26 mouse cellular contexts compared by ENCODE assay signal in the genomic region with DNA sequence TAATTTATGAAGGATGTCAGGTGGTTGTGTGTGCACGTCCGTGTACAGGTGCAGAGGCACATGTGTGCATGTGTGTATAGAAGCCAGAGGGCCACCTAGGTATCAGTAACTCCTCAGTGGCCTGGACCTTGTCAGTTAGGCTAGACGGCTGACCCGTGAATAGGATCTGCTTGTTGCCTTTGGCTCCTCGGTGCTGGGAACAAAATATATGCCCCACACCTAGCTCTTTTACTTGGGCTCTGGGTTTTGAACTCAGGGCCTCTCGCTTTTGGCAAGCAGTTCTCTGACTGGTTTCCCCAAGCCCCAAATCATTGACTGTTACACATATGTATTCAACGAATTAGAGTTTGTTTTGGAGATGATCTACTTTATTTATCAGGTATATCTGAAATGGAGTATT. TPM values are rescaled to one million over a fixed set of nuclear protein-coding genes. Genes with fewer than 3 reads are reported as not detected.
A peak's percentile ranks its signal among the peaks of the same experiment; 100 is the strongest.
DNase-seq lines count a peak whose midpoint lies in the region; ATAC-seq and TF ChIP-seq lines count a peak whose summit lies in the region.
"Had no signal": no experiment of that assay in that cellular context is flagged by ENCODE, and none has a peak within 500 bp of the region (broad histone marks: within the 10 kb centered on the region; RNA-seq: fewer than 3 reads in every experiment).

No protein-coding gene starts in this region.

- no peaks in the 10 kb centered on the region for H3K9me3 ChIP-seq in liver, embryonic 13.5 days (replicated peaks)
- no peaks in the 10 kb centered on the region for H3K9me3 ChIP-seq in liver, postnatal 0 days (ENCODE audit: low read length)
- no peaks in the 10 kb centered on the region for H3K9me3 ChIP-seq in midbrain, embryonic 11.5 days (ENCODE audit: control insufficient read depth, low read length)
- no peaks in the 10 kb centered on the region for H3K9me3 ChIP-seq in midbrain, embryonic 15.5 days
- H3K9me3 ChIP-seq: embryonic facial prominence, embryonic 10.5 days; embryonic facial prominence, embryonic 13.5 days; forebrain, embryonic 10.5 days; forebrain, embryonic 13.5 days; hindbrain, embryonic 12.5 days had no signal

- H3K4me3 ChIP-seq in liver, embryonic 13.5 days (replicated peaks) = no peak overlapping the region
- no peak overlapping the region for H3K4me3 ChIP-seq in liver, postnatal 0 days (ENCODE audit: low read depth, low read length)
- H3K4me3 ChIP-seq in midbrain, embryonic 11.5 days (ENCODE audit: low read depth, low read length) = no peak overlapping the region
- H3K4me3 ChIP-seq in midbrain, embryonic 15.5 days = no peak overlapping the region
- H3K4me3 ChIP-seq: embryonic facial prominence, embryonic 10.5 days; embryonic facial prominence, embryonic 13.5 days; forebrain, embryonic 10.5 days; gastrocnemius, adult 2 months; heart, adult 2 months; hindbrain, embryonic 12.5 days had no signal

- no peak for ATAC-seq in liver, embryonic 13.5 days (ENCODE audit: low read depth)
- no peak for ATAC-seq in liver, postnatal 0 days
- ATAC-seq in midbrain, embryonic 11.5 days (ENCODE audit: low FRiP score) = no peak
- no peak for ATAC-seq in midbrain, embryonic 15.5 days (replicated peaks)
- ATAC-seq: activated CD4-positive, CD25-positive, alpha-beta regulatory T cell, adult 4 months; forebrain, embryonic 13.5 days; forebrain, embryonic 16.5 days; hindbrain, postnatal 0 days; inflammation-experienced regulatory T-cells, adult 6 months had no signal

- no peak overlapping the region for H3K27ac ChIP-seq in liver, embryonic 13.5 days
- no peak overlapping the region for H3K27ac ChIP-seq in liver, postnatal 0 days (ENCODE audit: low read depth)
- no peak overlapping the region for H3K27ac ChIP-seq in midbrain, embryonic 11.5 days (ENCODE audit: low read depth, low read length)
- H3K27ac ChIP-seq in midbrain, embryonic 15.5 days = no peak overlapping the region
- H3K27ac ChIP-seq: embryonic facial prominence, embryonic 10.5 days; embryonic facial prominence, embryonic 13.5 days; forebrain, embryonic 10.5 days; forebrain, embryonic 13.5 days; gastrocnemius, adult 2 months; heart, adult 2 months; hindbrain, embryonic 12.5 days; hindbrain, postnatal 0 days had no signal

- H3K4me2 ChIP-seq in liver, embryonic 13.5 days = peak overlapping the region; percentile 84
- no peak overlapping the region for H3K4me2 ChIP-seq in liver, postnatal 0 days (ENCODE audit: low read depth, low read length)
- H3K4me2 ChIP-seq in midbrain, embryonic 11.5 days = no peak overlapping the region
- no peak overlapping the region for H3K4me2 ChIP-seq in midbrain, embryonic 15.5 days
- H3K4me2 ChIP-seq: forebrain, embryonic 13.5 days; heart, embryonic 11.5 days had no signal

- peak; percentile 72 for DNase-seq in heart, adult 11 months
- DNase-seq in heart, adult 9 months (ENCODE audit: low spot score in 2 of 2) = no peak
- DNase-seq in liver, embryonic 13.5 days = no peak
- DNase-seq in liver, postnatal 0 days = no peak
- DNase-seq in midbrain, embryonic 11.5 days (ENCODE audit: low spot score, missing footprints) = peak; percentile 65
- DNase-seq: adrenal gland, adult 8-10 months; adrenal gland, postnatal 25 days; cerebellum, adult 11-12 months; cerebellum, adult 8-10 months; cerebellum, postnatal 10 days; cerebellum, postnatal 36 days; embryo, embryonic 11 days; gastrocnemius, adult 2 months; gastrocnemius, postnatal 25 days; heart, adult 2 months had no signal

- no peaks in the 10 kb centered on the region for H3K36me3 ChIP-seq in liver, embryonic 13.5 days
- no peaks in the 10 kb centered on the region; the same call in 1 of the 2 replicates for H3K36me3 ChIP-seq in liver, postnatal 0 days (replicated peaks; ENCODE audit: insufficient read depth, low read length)
- no peaks in the 10 kb centered on the region for H3K36me3 ChIP-seq in midbrain, embryonic 11.5 days (ENCODE audit: control insufficient read depth, insufficient read depth, low read length)
- H3K36me3 ChIP-seq in midbrain, embryonic 15.5 days (replicated peaks) = no peaks in the 10 kb centered on the region
- H3K36me3 ChIP-seq: embryonic facial prominence, embryonic 10.5 days; embryonic facial prominence, embryonic 13.5 days; forebrain, embryonic 10.5 days; hindbrain, embryonic 12.5 days had no signal

- H3K9ac ChIP-seq in liver, embryonic 13.5 days = no peak overlapping the region; the same call in 1 of the 2 replicates
- no peak overlapping the region for H3K9ac ChIP-seq in liver, postnatal 0 days (replicated peaks)
- no peak overlapping the region for H3K9ac ChIP-seq in midbrain, embryonic 11.5 days (ENCODE audit: low read length)
- no peak overlapping the region for H3K9ac ChIP-seq in midbrain, embryonic 15.5 days
- H3K9ac ChIP-seq: embryonic facial prominence, embryonic 13.5 days; forebrain, embryonic 13.5 days; hindbrain, embryonic 12.5 days had no signal

- no peak for TF ChIP-seq EP300 in liver, postnatal 0 days (IDR thresholded peaks at IDR 0.05; ENCODE audit: low read depth)

- WGBS in liver, embryonic 13.5 days (ENCODE audit: insufficient replicate concordance) = 71% methylated on average over 7 of the region's 7 CpGs
- WGBS in liver, postnatal 0 days (ENCODE audit: insufficient replicate concordance) = 81% methylated on average over 7 of the region's 7 CpGs
- WGBS in midbrain, embryonic 11.5 days = 88% methylated on average over 7 of the region's 7 CpGs
- WGBS in midbrain, embryonic 15.5 days = 87% methylated on average over 7 of the region's 7 CpGs

- H3K4me1 ChIP-seq in liver, embryonic 13.5 days (replicated peaks) = peaks cover 71% of the 10 kb centered on the region
- peaks cover 41% of the 10 kb centered on the region for H3K4me1 ChIP-seq in liver, postnatal 0 days (ENCODE audit: insufficient read depth)
- H3K4me1 ChIP-seq in midbrain, embryonic 11.5 days (ENCODE audit: control insufficient read depth, insufficient read depth, low read length) = peaks cover 10% of the 10 kb centered on the region
- peaks cover 35% of the 10 kb centered on the region for H3K4me1 ChIP-seq in midbrain, embryonic 15.5 days

- no peaks in the 10 kb centered on the region for H3K27me3 ChIP-seq in liver, embryonic 13.5 days
- H3K27me3 ChIP-seq in liver, postnatal 0 days (ENCODE audit: insufficient read depth, low read length) = no peaks in the 10 kb centered on the region
- H3K27me3 ChIP-seq in midbrain, embryonic 11.5 days (ENCODE audit: control insufficient read depth, insufficient read depth, low read length) = no peaks in the 10 kb centered on the region
- H3K27me3 ChIP-seq in midbrain, embryonic 15.5 days (replicated peaks) = 0 out of 2 replicates have a peak, but pooled peaks cover 3% of the 10 kb centered on the region
- H3K27me3 ChIP-seq: forebrain, embryonic 13.5 days; hindbrain, embryonic 12.5 days had no signal

- no peak for TF ChIP-seq CTCF in liver, postnatal 0 days (IDR thresholded peaks at IDR 0.05; ENCODE audit: low read depth)

RNA-seq across cellular contexts. Expression of gene Rictor, which starts 3.0 kb away (rescaled TPM):
- polyA plus RNA-seq in liver, embryonic 13.5 days (2015; fragmentation: Nextera tagmentation; extraction: Ambion mirVana) = 17.6 and 21.4 TPM in 2 replicates
- 12.7 and 13.2 TPM in 2 replicates for polyA plus RNA-seq in liver, postnatal 0 days (2015; fragmentation: Nextera tagmentation; extraction: Ambion mirVana)
- polyA plus RNA-seq in midbrain, embryonic 11.5 days (2014; fragmentation: Nextera tagmentation; extraction: Ambion mirVana) = 48.6 and 54.7 TPM in 2 replicates
- polyA plus RNA-seq in midbrain, embryonic 15.5 days (2015; fragmentation: Nextera tagmentation; extraction: Ambion mirVana) = 57.0 and 59.3 TPM in 2 replicates

Comparison
In these comparisons a context has a peak if more than half of its experiments do, and no peak if none do; other contexts are left out.
1. DNase-seq: peak in heart, adult 11 months (single experiment) and midbrain, embryonic 11.5 days (single experiment); none in heart, adult 9 months (0 of 2), liver, embryonic 13.5 days (single experiment) and liver, postnatal 0 days (single experiment).